Comparison of ENCODE assay signal across 8 mouse cellular contexts in genomic region chr11:60115638-60116276, GRCm38 (mm10). TPM values are rescaled to one million over a fixed set of nuclear protein-coding genes. Genes with fewer than 3 reads are reported as not detected.
DNase-seq lines count a peak whose midpoint lies in the region; ATAC-seq and TF ChIP-seq lines count a peak whose summit lies in the region.

No protein-coding gene starts in this region.

- H3K9ac ChIP-seq in lung, embryonic 14.5 days: peak overlapping the region; percentile 60
- peak overlapping the region; percentile 53 for H3K9ac ChIP-seq in embryonic facial prominence, embryonic 12.5 days
- peak overlapping the region; percentile 38 for H3K9ac ChIP-seq in intestine, embryonic 15.5 days
- H3K9ac ChIP-seq in neural tube, embryonic 13.5 days: peak overlapping the region; percentile 80

- ATAC-seq in lung, embryonic 14.5 days (ENCODE audit: insufficient read depth): no peak
- no peak for ATAC-seq in embryonic facial prominence, embryonic 12.5 days (ENCODE audit: insufficient number of reproducible peaks, insufficient read depth, low FRiP score, low TSS enrichment)
- no peak for ATAC-seq in intestine, embryonic 15.5 days
- ATAC-seq in neural tube, embryonic 13.5 days (ENCODE audit: low read depth): no peak

- H3K4me3 ChIP-seq in lung, embryonic 14.5 days (ENCODE audit: low read depth, low read length): peak overlapping the region; percentile 47
- H3K4me3 ChIP-seq in embryonic facial prominence, embryonic 12.5 days: peak overlapping the region; percentile 42
- peak overlapping the region; percentile 43 for H3K4me3 ChIP-seq in intestine, embryonic 15.5 days (replicated peaks)
- H3K4me3 ChIP-seq in neural tube, embryonic 13.5 days: peak overlapping the region; percentile 47

- DNase-seq in lung, embryonic 14.5 days: no peak
- DNase-seq in lung, postnatal 4 days: no peak
- no peak for DNase-seq in urinary bladder, adult 18-20 months (ENCODE audit: low spot score in 2 of 2)
- DNase-seq in spleen, adult 12 weeks (ENCODE audit: low spot score): no peak
- no peak for DNase-seq in cerebellum, adult 8-10 months

- H3K4me1 ChIP-seq in lung, embryonic 14.5 days (ENCODE audit: insufficient read depth): peaks cover 49% of the 10 kb centered on the region
- H3K4me1 ChIP-seq in embryonic facial prominence, embryonic 12.5 days: peaks cover 61% of the 10 kb centered on the region
- H3K4me1 ChIP-seq in intestine, embryonic 15.5 days (replicated peaks): peaks cover 61% of the 10 kb centered on the region
- H3K4me1 ChIP-seq in neural tube, embryonic 13.5 days (replicated peaks): peaks cover 72% of the 10 kb centered on the region

- no peaks in the 10 kb centered on the region for H3K27me3 ChIP-seq in lung, embryonic 14.5 days (ENCODE audit: insufficient read depth, low read length)
- no peaks in the 10 kb centered on the region for H3K27me3 ChIP-seq in embryonic facial prominence, embryonic 12.5 days
- no peaks in the 10 kb centered on the region for H3K27me3 ChIP-seq in intestine, embryonic 15.5 days (replicated peaks)
- H3K27me3 ChIP-seq in neural tube, embryonic 13.5 days: no peaks in the 10 kb centered on the region

- peak overlapping the region; percentile 98 for H3K27ac ChIP-seq in lung, embryonic 14.5 days (ENCODE audit: low read depth)
- peak overlapping the region; percentile 92 for H3K27ac ChIP-seq in embryonic facial prominence, embryonic 12.5 days
- peak overlapping the region; percentile 89 for H3K27ac ChIP-seq in intestine, embryonic 15.5 days
- peak overlapping the region; percentile 94 for H3K27ac ChIP-seq in neural tube, embryonic 13.5 days (replicated peaks)

- 22% methylated on average over 6 of the region's 6 CpGs for WGBS in lung, embryonic 14.5 days
- WGBS in embryonic facial prominence, embryonic 12.5 days: 28% methylated on average over 6 of the region's 6 CpGs
- 25% methylated on average over 6 of the region's 6 CpGs for WGBS in intestine, embryonic 15.5 days
- 37% methylated on average over 6 of the region's 6 CpGs for WGBS in neural tube, embryonic 13.5 days

- H3K9me3 ChIP-seq in lung, embryonic 14.5 days (ENCODE audit: low read depth, low read length): no peaks in the 10 kb centered on the region
- no peaks in the 10 kb centered on the region for H3K9me3 ChIP-seq in embryonic facial prominence, embryonic 12.5 days
- no peaks in the 10 kb centered on the region for H3K9me3 ChIP-seq in intestine, embryonic 15.5 days
- no peaks in the 10 kb centered on the region for H3K9me3 ChIP-seq in neural tube, embryonic 13.5 days

- peak overlapping the region; percentile 90 for H3K4me2 ChIP-seq in lung, embryonic 14.5 days
- peak overlapping the region; percentile 58 for H3K4me2 ChIP-seq in embryonic facial prominence, embryonic 12.5 days (replicated peaks)
- H3K4me2 ChIP-seq in intestine, embryonic 15.5 days (replicated peaks): peak overlapping the region; percentile 76
- H3K4me2 ChIP-seq in neural tube, embryonic 13.5 days: peak overlapping the region; percentile 76

- TF ChIP-seq CTCF in lung, embryonic 14.5 days (IDR thresholded peaks at IDR 0.05; ENCODE audit: low read depth): peak; percentile 15; the same call in 1 of the 2 replicates

- H3K36me3 ChIP-seq in lung, embryonic 14.5 days (ENCODE audit: insufficient read depth): no peaks in the 10 kb centered on the region
- H3K36me3 ChIP-seq in embryonic facial prominence, embryonic 12.5 days: no peaks in the 10 kb centered on the region
- no peaks in the 10 kb centered on the region for H3K36me3 ChIP-seq in intestine, embryonic 15.5 days
- H3K36me3 ChIP-seq in neural tube, embryonic 13.5 days: no peaks in the 10 kb centered on the region

RNA-seq across cellular contexts. Expression of gene Rai1, which starts 10.9 kb away (rescaled TPM):
- polyA plus RNA-seq in lung, embryonic 14.5 days (2014; fragmentation: Nextera tagmentation; extraction: Ambion mirVana): 31.8 and 37.8 TPM in 2 replicates
- 35.6 and 36.4 TPM in 2 replicates for polyA plus RNA-seq in embryonic facial prominence, embryonic 12.5 days (2016; fragmentation: Nextera tagmentation; extraction: Ambion mirVana)
- 18.2 and 18.5 TPM in 2 replicates for polyA plus RNA-seq in intestine, embryonic 15.5 days (2015; fragmentation: Nextera tagmentation; extraction: Ambion mirVana)
- 29.9 and 30.0 TPM in 2 replicates for polyA plus RNA-seq in neural tube, embryonic 13.5 days (2015; fragmentation: Nextera tagmentation; extraction: Ambion mirVana)
